Mouse (Mus musculus) right cerebral cortex, postnatal 36 days (tissue): Measurements from ENCODE around the gene Srp9.

Source experiments
- DNase-seq, 2 experiments: peaks; one replicate each; pipeline ENCODE4 v3.0.0; 2022; ENCODE audit warnings: low spot score in 2 of 2, mixed read lengths in 1 of 2

The Srp9 gene

GRCm38 (mm10) chr1:182105023-182105422 is 19.5 kb upstream of the Srp9 start:
- no peak for DNase-seq

GRCm38 (mm10) chr1:182107251-182107650 is 17.3 kb upstream of the Srp9 start:
- no peak for DNase-seq

- no peak for DNase-seq
Observed at GRCm38 (mm10) chr1:182108397-182109099, 16.0 kb upstream of the Srp9 start.

- no peak for DNase-seq
Observed at GRCm38 (mm10) chr1:182110185-182110584, 14.4 kb upstream of the Srp9 start.

GRCm38 (mm10) chr1:182110708-182111385 is 13.7 kb upstream of the Srp9 start:
- no peak for DNase-seq

- DNase-seq, result no peak
Observed at GRCm38 (mm10) chr1:182111386-182112317, 12.9 kb upstream of the Srp9 start.

GRCm38 (mm10) chr1:182112385-182112784 is 12.2 kb upstream of the Srp9 start:
- no peak for DNase-seq

- no peak for DNase-seq
Observed at GRCm38 (mm10) chr1:182113131-182113530, 11.4 kb upstream of the Srp9 start.

- no peak for DNase-seq
Observed at GRCm38 (mm10) chr1:182113587-182114500, 10.7 kb upstream of the Srp9 start.

- DNase-seq, result no peak
Observed at GRCm38 (mm10) chr1:182115197-182115596, 9.3 kb upstream of the Srp9 start.

- DNase-seq, result no peak
Observed at GRCm38 (mm10) chr1:182115651-182116408, 8.7 kb upstream of the Srp9 start.

- DNase-seq, result no peak
Observed at GRCm38 (mm10) chr1:182122413-182122812, 2.1 kb upstream of the Srp9 start.

- DNase-seq, result peak; percentile 74 to 75
Observed at GRCm38 (mm10) chr1:182124924-182125368, 409 bp downstream of the Srp9 start.

- no peak for DNase-seq
Observed at GRCm38 (mm10) chr1:182130830-182131229, 6.3 kb downstream of the Srp9 start.

- no peak for DNase-seq
Observed at GRCm38 (mm10) chr1:182137204-182138125, 12.9 kb downstream of the Srp9 start.

GRCm38 (mm10) chr1:182138172-182138571 is 13.6 kb downstream of the Srp9 start:
- DNase-seq, result no peak

- DNase-seq, result no peak
Observed at GRCm38 (mm10) chr1:182139937-182140336, 15.4 kb downstream of the Srp9 start.

GRCm38 (mm10) chr1:182140370-182140769 is 15.8 kb downstream of the Srp9 start:
- DNase-seq, result peak; percentile 49 to 57

- no peak for DNase-seq
Observed at GRCm38 (mm10) chr1:182142725-182143124, 18.2 kb downstream of the Srp9 start.
